Mouse (Mus musculus): Measurements from ENCODE around the gene 4930563M21Rik. TPM values are rescaled to one million over a fixed set of nuclear protein-coding genes. Genes with fewer than 3 reads are reported as not detected.

Gene 4930563M21Rik
- polyA plus RNA-seq, 1 experiment = not detected

DNA sequence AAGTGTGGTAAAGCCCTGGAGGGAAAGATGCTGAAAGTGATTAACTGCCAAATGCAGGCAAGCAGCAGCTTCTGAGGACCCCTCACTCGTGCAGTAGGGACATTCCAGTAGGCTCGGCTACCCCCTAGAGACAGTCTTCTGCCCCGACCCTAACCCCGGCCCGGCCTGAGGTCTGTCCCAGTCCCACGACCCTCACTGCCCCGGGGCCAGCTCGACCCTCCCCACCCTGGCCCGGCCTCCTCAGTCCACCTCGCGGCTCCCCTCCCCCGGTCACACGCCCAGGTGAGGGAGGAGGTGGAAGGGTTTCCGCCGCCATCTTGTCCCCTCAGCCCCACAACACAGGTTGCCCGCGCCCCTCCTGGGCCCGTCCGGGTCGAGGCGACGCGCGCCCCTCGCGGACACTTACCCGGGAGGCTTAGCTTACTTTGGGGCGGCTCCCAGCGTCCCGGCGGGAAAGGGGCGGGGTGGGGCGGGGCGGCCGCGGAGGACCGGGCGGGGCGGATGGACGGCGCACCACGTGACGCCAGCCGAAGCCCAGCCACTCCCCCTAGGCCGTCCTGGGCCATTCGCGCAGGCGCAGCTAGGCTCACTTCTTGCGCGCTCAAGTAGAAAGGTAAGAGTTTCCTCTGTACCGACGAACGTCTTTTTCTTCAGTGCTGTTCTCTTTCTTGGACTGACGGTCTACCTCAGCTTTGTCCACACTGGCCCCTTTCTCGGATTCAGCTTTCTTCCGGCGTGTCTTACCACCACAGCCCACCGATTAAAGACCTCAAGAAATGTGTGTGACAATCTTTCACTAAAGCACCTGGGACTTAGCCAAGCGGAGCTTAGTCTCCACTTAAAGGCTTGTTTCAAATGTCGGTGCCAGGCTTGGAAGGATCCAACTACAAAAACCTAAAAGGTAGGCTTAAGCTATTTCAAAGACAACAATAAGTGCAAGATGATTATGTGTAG is 72.4 kb downstream of the 4930563M21Rik start, which contains the start of gene Scaper:
Scaper (minus strand) TSS at position 456 of the 954 bp plus-strand sequence.
- TF ChIP-seq POLR2A (IDR thresholded peaks at IDR 0.05; ENCODE audit: borderline replicate concordance, extremely low read depth, insufficient read depth, insufficient read length, poor library complexity, severe bottlenecking) = peak; percentile 56; the same call in 1 of the 2 replicates
- peak; percentile 20; the same call in 1 of the 2 replicates for TF ChIP-seq CTCF (IDR thresholded peaks at IDR 0.05; ENCODE audit: borderline replicate concordance, extremely low read depth, insufficient read depth, insufficient read length)
- DNase-seq (ENCODE audit: low read depth) = peak; percentile 98

DNA sequence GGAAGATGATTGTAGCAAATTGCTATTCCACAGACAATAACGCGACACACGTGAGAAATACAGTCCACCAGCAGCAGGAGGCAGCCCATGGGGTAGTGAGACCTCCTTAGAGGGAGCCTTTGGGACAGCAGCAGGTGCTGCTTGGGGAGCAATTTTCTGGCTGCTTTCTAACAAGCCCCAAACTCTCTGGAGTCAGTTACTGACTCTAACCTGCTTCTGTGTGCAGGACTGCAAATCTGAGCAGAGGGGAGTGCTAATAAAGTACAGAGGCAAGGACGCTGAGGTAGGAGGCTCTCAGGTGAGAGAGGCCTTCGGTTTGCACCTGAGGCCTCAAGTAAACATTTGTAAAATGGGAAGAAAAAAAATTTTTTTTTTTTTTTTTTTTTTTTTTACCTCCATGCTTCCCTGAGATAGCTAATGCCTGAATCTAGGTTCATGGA is 73.1 kb downstream of the 4930563M21Rik start:
- TF ChIP-seq CTCF (IDR thresholded peaks at IDR 0.05; ENCODE audit: borderline replicate concordance, extremely low read depth, insufficient read depth, insufficient read length) = no peak
- TF ChIP-seq POLR2A (IDR thresholded peaks at IDR 0.05; ENCODE audit: borderline replicate concordance, extremely low read depth, insufficient read depth, insufficient read length, poor library complexity, severe bottlenecking) = no peak
- DNase-seq (ENCODE audit: low read depth) = peak; percentile 47

- TF ChIP-seq CTCF (IDR thresholded peaks at IDR 0.05; ENCODE audit: borderline replicate concordance, extremely low read depth, insufficient read depth, insufficient read length) (no peak), POLR2A (IDR thresholded peaks at IDR 0.05; ENCODE audit: borderline replicate concordance, extremely low read depth, insufficient read depth, insufficient read length, poor library complexity, severe bottlenecking) (no peak)
- no peak for DNase-seq (ENCODE audit: low read depth)
Observed at GRCm38 (mm10) chr9:55932482-55932881, 77.9 kb downstream of the 4930563M21Rik start.

GRCm38 (mm10) chr9:55918579-55918978 is 91.8 kb downstream of the 4930563M21Rik start:
- DNase-seq (ENCODE audit: low read depth) = peak; percentile 74
- TF ChIP-seq POLR2A (IDR thresholded peaks at IDR 0.05; ENCODE audit: borderline replicate concordance, extremely low read depth, insufficient read depth, insufficient read length, poor library complexity, severe bottlenecking) (no peak), CTCF (IDR thresholded peaks at IDR 0.05; ENCODE audit: borderline replicate concordance, extremely low read depth, insufficient read depth, insufficient read length) (no peak)

DNA sequence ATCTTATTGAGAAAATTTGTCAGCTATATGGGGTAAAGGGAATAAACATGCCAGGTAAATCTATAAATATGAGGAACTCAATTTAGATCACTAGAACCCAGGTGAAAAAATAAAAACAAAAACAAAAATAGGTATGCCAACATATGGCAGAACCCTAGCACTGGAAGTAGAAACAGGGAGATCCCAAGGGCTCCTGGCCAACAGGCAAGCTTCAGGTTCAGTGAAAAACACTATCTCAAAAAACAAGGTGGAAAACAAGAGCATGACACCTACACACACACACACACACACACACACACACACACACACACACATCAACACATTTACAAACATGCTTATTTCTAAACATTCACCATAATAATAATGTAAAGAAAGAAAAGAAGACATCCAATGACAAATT is 93.6 kb downstream of the 4930563M21Rik start:
- TF ChIP-seq CTCF (IDR thresholded peaks at IDR 0.05; ENCODE audit: borderline replicate concordance, extremely low read depth, insufficient read depth, insufficient read length) = no peak
- no peak for TF ChIP-seq POLR2A (IDR thresholded peaks at IDR 0.05; ENCODE audit: borderline replicate concordance, extremely low read depth, insufficient read depth, insufficient read length, poor library complexity, severe bottlenecking)
- no peak for DNase-seq (ENCODE audit: low read depth)

Other genes starting within 250 kb of the 4930563M21Rik start
- 15.2 and 27.1 TPM in 2 replicates for gene Scaper, start 72.4 kb downstream of the 4930563M21Rik start, polyA plus RNA-seq (2012; rRNA removed)
- gene Rcn2, start 31.3 kb upstream of the 4930563M21Rik start, polyA plus RNA-seq (2012; rRNA removed) = 154 and 160 TPM in 2 replicates
- gene Pstpip1, start 79.4 kb upstream of the 4930563M21Rik start, polyA plus RNA-seq (2012; rRNA removed) = 0.74 and 0.97 TPM in 2 replicates
- gene Tspan3, start 154.9 kb upstream of the 4930563M21Rik start, polyA plus RNA-seq (2012; rRNA removed) = 382 and 433 TPM in 2 replicates